Mouse (Mus musculus) erythroblast, adult 5-6 weeks (primary cell): Measurements from ENCODE around the gene Tnnc1. TPM values are rescaled to one million over a fixed set of nuclear protein-coding genes. Genes with fewer than 3 reads are reported as not detected.

Source experiments
- ATAC-seq: replicated peaks from 2 replicates; pipeline ENCODE4 v1.8.0; 2016; ENCODE audit warnings: moderate number of reproducible peaks, mild to moderate bottlenecking, moderate TSS enrichment, inconsistent platforms; ENCODE audit not compliant: poor library complexity, low FRiP score, severe bottlenecking
- total RNA-seq, 2 experiments: library from RNA; stranded (forward) in 1 of 2; stranded (reverse) in 1 of 2; fragments of 150-400 nt in 1 of 2; fragments of 200-764, 138-1000 nt in 1 of 2; gene quantifications; 2 replicates each; pipeline versions ENCODE4 v1.2.3 to v1.2.4; 2015 to 2017; ENCODE audit warnings: low replicate concordance in 2 of 2

The Tnnc1 gene
- total RNA-seq, 2 experiments from 2014 or later = not detected

DNA sequence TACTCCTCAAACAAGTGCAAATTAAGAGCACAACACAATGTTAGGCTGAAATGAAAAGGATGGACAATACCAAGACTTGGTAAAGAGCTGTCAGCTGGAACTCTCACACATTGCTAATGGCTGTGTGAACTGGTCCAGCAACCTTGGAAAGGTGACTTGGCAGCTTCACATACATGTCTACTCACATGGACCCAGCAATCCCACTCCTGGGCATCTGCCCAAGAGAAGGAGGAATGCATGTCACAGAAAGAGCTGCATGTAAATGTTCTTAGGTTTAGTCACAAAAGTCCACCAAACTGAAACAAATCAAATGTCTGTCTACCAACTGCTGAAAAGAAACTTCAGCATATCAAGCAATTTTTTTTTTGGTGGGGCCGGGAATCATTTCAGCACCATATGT lies 37.8 kb downstream of the Tnnc1 start:
- no peak for ATAC-seq

DNA sequence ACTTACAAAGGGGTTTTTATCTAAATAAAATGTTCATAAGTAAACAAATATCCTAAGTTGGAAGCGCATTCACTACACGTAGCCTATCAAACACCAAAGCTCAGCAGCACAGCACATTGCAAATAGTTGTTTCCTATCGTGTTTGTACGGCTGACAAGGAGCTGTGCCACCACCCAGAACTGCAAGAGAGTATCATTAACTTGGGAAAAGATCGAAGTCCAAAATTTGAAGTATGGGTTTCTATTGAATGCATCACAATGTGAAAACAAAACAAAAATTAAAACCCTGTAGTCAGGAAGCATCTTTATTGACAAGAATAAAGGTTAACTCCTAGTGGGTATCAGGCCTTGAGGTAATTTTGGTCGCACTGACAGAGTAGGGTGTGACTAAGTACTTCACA lies 40.3 kb downstream of the Tnnc1 start:
- no peak for ATAC-seq

DNA sequence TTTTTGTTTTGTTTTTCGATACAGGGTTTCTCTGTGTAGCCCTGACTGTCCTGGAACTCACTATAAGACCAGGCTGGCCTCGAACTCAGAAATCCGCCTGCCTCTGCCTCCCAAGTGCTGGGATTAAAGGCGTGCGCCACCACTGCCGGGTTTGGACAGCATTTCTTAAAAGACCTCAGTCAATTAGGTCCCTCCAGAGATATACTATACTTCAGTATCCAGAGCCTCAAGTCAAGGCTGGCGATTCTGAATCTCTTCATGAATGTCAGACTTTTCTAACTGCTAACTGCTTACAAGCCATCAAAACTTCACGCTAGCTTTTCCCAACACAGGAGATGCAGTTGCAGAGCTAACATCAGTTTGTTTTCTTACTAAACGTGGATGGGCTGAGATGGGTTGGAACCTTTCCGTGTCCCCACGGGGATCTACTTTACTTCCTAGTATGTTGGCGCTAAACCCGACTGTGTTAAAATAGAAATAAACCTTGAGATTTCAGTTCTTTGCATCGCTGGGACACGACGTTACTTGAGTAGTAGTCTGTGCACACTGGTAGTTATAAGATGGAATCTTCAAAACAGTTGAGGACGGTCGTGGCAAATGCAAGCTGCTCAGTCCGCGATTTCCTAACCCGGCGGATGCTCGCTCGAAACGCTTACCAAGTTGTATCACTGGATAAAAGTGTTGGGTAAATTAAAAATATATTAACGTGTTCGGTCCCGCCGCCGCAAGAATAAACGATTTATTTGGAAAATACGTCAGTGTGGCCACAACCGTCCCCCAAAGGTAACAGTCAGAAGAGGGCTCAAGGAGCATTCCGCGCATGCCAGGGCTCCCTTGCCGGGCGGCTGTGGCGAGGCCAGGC lies 42.3 kb downstream of the Tnnc1 start:
- ATAC-seq = peak; percentile 41

DNA sequence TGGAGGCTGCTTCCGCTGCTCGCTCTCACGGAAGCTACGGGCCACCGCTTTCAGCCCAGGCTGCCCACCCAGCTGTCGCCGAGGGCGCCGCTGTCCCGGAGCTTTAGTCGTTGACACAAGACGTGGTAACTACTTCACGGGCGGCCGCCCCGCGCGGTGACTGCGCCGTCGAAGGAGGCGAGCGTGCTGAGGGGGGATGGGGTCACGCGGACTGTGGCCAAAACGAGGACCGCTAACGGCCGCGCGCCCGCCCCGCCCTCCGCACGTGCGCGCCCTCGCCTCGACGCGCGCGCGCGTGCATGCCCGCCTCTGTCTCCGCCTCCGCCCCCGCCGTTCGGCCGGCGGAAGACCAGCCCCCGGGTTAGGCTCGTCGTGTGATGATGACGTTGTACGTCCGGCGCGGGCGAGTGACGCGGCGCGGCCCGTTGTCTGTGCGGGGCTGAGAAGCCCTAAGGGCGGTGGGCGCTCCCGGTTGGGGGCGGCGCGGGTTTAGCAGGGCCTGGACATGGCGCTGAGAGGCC lies 43.0 kb downstream of the Tnnc1 start, which contains the start of the genes Phf7 and Bap1:
TSS of gene Phf7 (minus strand) at position 234 of the 521 bp plus-strand sequence.
TSS of gene Bap1 (plus strand) at position 367 of the 521 bp plus-strand sequence.
- ATAC-seq = peak; percentile 87

DNA sequence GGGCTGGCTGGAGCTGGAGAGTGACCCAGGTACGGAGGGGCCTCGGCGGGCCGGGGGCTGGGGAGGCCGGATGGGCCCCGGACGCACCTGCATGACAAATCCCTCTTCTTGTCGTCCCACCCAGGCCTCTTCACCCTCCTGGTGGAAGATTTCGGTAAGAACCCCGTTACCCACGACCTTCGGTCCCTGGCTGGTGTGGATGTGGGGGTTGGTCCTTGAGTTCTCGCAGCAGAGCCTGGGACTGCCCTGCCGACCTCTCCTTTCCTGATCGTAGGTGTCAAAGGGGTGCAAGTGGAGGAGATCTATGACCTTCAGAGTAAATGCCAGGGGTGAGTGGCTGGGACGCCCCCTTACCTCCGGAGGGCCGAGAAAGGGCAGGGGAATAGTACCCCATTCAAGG lies 43.5 kb downstream of the Tnnc1 start:
- peak; percentile 36 for ATAC-seq

DNA sequence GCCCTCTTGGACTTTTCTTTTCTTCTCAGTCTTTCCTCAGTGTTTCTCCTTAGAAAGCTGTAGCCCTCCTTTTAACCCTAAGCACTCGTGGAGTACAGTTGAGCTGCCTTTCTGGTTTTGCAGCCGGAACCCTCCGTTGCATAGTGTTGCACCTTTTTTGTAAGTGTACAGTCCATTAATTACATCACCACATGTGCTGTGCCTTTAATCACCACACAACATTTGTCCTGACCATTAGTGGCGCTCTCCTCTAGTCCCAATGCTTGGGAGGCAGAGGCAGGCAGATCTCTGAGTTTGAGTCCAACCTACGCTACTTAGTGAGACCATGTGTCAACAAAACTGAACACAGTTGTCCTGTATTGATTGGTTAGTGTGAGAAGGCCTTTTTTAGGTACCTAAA lies 44.0 kb downstream of the Tnnc1 start:
- no peak for ATAC-seq

DNA sequence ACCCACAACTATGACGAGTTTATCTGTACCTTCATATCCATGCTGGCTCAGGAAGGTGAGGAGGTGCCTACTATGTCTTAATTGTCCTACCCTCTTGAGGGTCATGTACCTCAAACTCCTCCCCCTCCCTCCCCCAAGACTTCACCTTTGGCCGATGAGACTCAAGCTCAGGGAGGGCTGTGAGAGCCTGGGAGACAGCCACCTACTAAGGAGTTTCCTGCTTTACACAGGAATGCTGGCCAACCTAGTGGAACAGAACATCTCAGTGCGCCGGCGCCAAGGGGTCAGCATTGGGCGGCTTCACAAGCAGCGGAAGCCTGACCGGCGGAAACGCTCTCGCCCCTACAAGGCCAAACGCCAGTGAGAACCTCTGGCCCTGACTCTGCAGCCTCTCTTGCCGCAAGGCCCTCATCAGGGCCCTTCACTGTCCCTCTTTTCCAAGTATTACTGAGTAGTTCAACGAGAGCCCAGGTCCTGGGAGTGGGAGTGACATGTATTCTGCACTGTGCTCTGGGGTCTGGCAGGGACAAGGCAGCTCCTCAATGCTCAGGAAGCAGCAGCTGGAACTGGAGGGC lies 50.5 kb downstream of the Tnnc1 start:
- no peak for ATAC-seq

DNA sequence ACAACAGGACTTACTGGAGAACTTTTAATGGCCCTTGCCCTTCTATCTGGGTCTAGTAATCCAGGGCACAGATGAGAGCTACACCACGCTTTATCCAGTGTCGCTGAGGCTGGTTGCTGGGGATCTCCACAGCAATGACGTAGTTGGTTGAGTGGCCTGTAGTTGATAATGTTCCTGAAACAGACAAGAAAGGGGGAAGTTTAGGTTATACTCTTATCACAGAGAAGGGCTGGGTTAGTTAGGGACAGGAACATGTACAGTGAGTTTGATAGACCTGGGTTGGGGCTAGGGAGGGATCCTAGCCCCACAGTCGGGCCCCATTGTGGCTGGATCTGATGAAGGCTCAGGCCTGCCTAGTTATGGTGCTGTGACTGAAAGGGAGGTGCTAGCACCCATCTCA lies 52.3 kb downstream of the Tnnc1 start:
- ATAC-seq = peak; percentile 67

DNA sequence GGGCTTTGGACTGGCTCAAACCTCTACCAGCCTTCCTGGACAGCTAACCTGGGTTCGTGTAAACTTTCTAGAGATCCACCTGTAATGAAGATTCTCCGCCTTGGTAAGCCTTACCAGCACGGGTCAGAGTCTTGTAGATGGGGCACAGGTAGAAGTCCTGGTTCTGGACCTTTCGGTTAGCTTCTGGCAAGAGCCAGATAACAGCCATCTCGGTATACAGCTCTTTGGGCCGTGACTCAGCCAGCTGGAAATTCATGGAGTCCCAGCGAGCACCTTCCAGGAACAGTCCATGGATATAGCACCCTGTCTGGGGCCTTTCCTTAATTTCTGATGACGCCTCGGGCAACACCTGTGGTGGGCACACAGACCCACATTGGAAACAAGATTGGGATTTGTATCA lies 52.8 kb downstream of the Tnnc1 start:
- 0 out of 2 replicates have a peak, but pooled peaks have one; percentile 17 for ATAC-seq

Other genes starting within 250 kb of the Tnnc1 start
- 6.9 and 18.6 TPM in 2 replicates for gene Glt8d1, start 206.9 kb upstream of the Tnnc1 start, total RNA-seq (2015; ENCODE audit: low replicate concordance)
- gene Glt8d1, start 206.9 kb upstream of the Tnnc1 start, total RNA-seq (2017; ENCODE audit: low replicate concordance) = 5.8 and 6.3 TPM in 2 replicates
- gene Spcs1, start 206.6 kb upstream of the Tnnc1 start, total RNA-seq (2015; ENCODE audit: low replicate concordance) = 64.6 and 77.6 TPM in 2 replicates
- 28.6 and 29.4 TPM in 2 replicates for gene Spcs1, start 206.6 kb upstream of the Tnnc1 start, total RNA-seq (2017; ENCODE audit: low replicate concordance)
- gene Pbrm1, start 189.2 kb upstream of the Tnnc1 start, total RNA-seq (2015; ENCODE audit: low replicate concordance) = 69.4 and 75.4 TPM in 2 replicates
- gene Pbrm1, start 189.2 kb upstream of the Tnnc1 start, total RNA-seq (2017; ENCODE audit: low replicate concordance) = 84.8 and 100 TPM in 2 replicates
- gene Gnl3, start 189.2 kb upstream of the Tnnc1 start, total RNA-seq (2015; ENCODE audit: low replicate concordance) = 55.4 and 66.3 TPM in 2 replicates
- 42.4 and 45.2 TPM in 2 replicates for gene Gnl3, start 189.2 kb upstream of the Tnnc1 start, total RNA-seq (2017; ENCODE audit: low replicate concordance)
- gene Smim4, start 79.4 kb upstream of the Tnnc1 start, total RNA-seq (2015; ENCODE audit: low replicate concordance) = 22.8 and 30.9 TPM in 2 replicates
- gene Smim4, start 79.4 kb upstream of the Tnnc1 start, total RNA-seq (2017; ENCODE audit: low replicate concordance) = 14.7 and 16.2 TPM in 2 replicates
- 12.3 and 18.4 TPM in 2 replicates for gene Nt5dc2, start 77.3 kb upstream of the Tnnc1 start, total RNA-seq (2015; ENCODE audit: low replicate concordance)
- gene Nt5dc2, start 77.3 kb upstream of the Tnnc1 start, total RNA-seq (2017; ENCODE audit: low replicate concordance) = 5.0 and 30.4 TPM in 2 replicates
- not detected in 2 replicates for gene Stab1, start 39.7 kb upstream of the Tnnc1 start, total RNA-seq (2015; ENCODE audit: low replicate concordance)
- gene Stab1, start 39.7 kb upstream of the Tnnc1 start, total RNA-seq (2017; ENCODE audit: low replicate concordance) = 0.70 TPM in 1 of 2 replicates, not detected in the other
- gene Nisch, start 8.6 kb downstream of the Tnnc1 start, total RNA-seq (2015; ENCODE audit: low replicate concordance) = 30.2 and 34.1 TPM in 2 replicates
- gene Nisch, start 8.6 kb downstream of the Tnnc1 start, total RNA-seq (2017; ENCODE audit: low replicate concordance) = 19.5 and 21.8 TPM in 2 replicates
- gene Sema3g, start 9.5 kb downstream of the Tnnc1 start, total RNA-seq (2015; ENCODE audit: low replicate concordance) = not detected in 2 replicates
- not detected in 2 replicates for gene Sema3g, start 9.5 kb downstream of the Tnnc1 start, total RNA-seq (2017; ENCODE audit: low replicate concordance)
- gene Phf7, start 43.0 kb downstream of the Tnnc1 start, total RNA-seq (2015; ENCODE audit: low replicate concordance) = 4.8 and 11.5 TPM in 2 replicates
- 2.5 and 4.8 TPM in 2 replicates for gene Phf7, start 43.0 kb downstream of the Tnnc1 start, total RNA-seq (2017; ENCODE audit: low replicate concordance)
- 4.0 and 11.1 TPM in 2 replicates for gene Bap1, start 43.1 kb downstream of the Tnnc1 start, total RNA-seq (2015; ENCODE audit: low replicate concordance)
- 22.9 and 32.1 TPM in 2 replicates for gene Bap1, start 43.1 kb downstream of the Tnnc1 start, total RNA-seq (2017; ENCODE audit: low replicate concordance)
- not detected in 2 replicates for gene Dnah1, start 115.6 kb downstream of the Tnnc1 start, total RNA-seq (2015; ENCODE audit: low replicate concordance)
- gene Dnah1, start 115.6 kb downstream of the Tnnc1 start, total RNA-seq (2017; ENCODE audit: low replicate concordance) = under 0.01 TPM in 1 of 2 replicates, not detected in the other
- 10.0 and 17.3 TPM in 2 replicates for gene Capn7, start 128.3 kb downstream of the Tnnc1 start, total RNA-seq (2015; ENCODE audit: low replicate concordance)
- 13.0 and 17.7 TPM in 2 replicates for gene Capn7, start 128.3 kb downstream of the Tnnc1 start, total RNA-seq (2017; ENCODE audit: low replicate concordance)
- 8.5 and 15.3 TPM in 2 replicates for gene Sh3bp5, start 227.8 kb downstream of the Tnnc1 start, total RNA-seq (2015; ENCODE audit: low replicate concordance)
- 8.1 and 11.1 TPM in 2 replicates for gene Sh3bp5, start 227.8 kb downstream of the Tnnc1 start, total RNA-seq (2017; ENCODE audit: low replicate concordance)